Mouse (Mus musculus) CH12.LX (cell line): ENCODE measurements around the gene Serpinc1. TPM values are rescaled to one million over a fixed set of nuclear protein-coding genes. Genes with fewer than 3 reads are reported as not detected.
A peak's percentile ranks its signal among the peaks of the same experiment; 100 is the strongest.

Experiments used
- DNase-seq: peaks from one replicate; pipeline ENCODE4 v3.0.0-alpha.2; 2013; ENCODE audit errors: extremely low read depth
- H3K27ac ChIP-seq: 2 replicates; pipeline ENCODE4 v1.5.1; 2012; ENCODE audit warnings: low read depth, mild to moderate bottlenecking, control low read depth, moderate library complexity; ENCODE audit not compliant: insufficient read depth
- H3K27me3 ChIP-seq: replicated peaks from 2 replicates; pipeline ENCODE3; 2012; ENCODE audit warnings: inconsistent platforms
- H3K36me3 ChIP-seq, 2 experiments: replicated peaks in 1 of 2; 2 replicates each; pipeline versions ENCODE3 to v1.6.1; 2012; ENCODE audit warnings: inconsistent platforms in 1 of 2, low read length in 1 of 2, mild to moderate bottlenecking in 1 of 2, mixed read lengths in 1 of 2, moderate library complexity in 1 of 2; ENCODE audit not compliant: control insufficient read depth in 1 of 2, insufficient read depth in 1 of 2
- H3K4me1 ChIP-seq, 2 experiments: 2 replicates each; pipeline ENCODE4 v1.6.1; 2012; ENCODE audit warnings: inconsistent platforms in 1 of 2, moderate library complexity in 1 of 2; ENCODE audit not compliant: insufficient read depth in 2 of 2, control insufficient read depth in 1 of 2
- H3K4me2 ChIP-seq: 2 replicates; pipeline ENCODE4 v1.6.1; 2012; ENCODE audit warnings: low read depth, mild to moderate bottlenecking, control low read depth; ENCODE audit not compliant: poor library complexity, insufficient read depth, severe bottlenecking
- H3K4me3 ChIP-seq, 3 experiments: fragments of 150-350 bp in 1 of 3; sonication (generic) in 1 of 3; replicated peaks in 1 of 3; 2 replicates each; pipeline versions ENCODE3 to v1.5.1; 2011 to 2012; ENCODE audit warnings: low read depth in 2 of 3, low read length in 2 of 3, mild to moderate bottlenecking in 2 of 3, moderate library complexity in 2 of 3, control low read depth in 1 of 3, improper control_type of control experiment in 1 of 3, inconsistent platforms in 1 of 3, mixed read lengths in 1 of 3; ENCODE audit not compliant: poor library complexity in 1 of 3
- H3K79me2 ChIP-seq: replicated peaks from 2 replicates; pipeline ENCODE4 v1.6.1; 2012; ENCODE audit warnings: mild to moderate bottlenecking, moderate library complexity; ENCODE audit not compliant: control insufficient read depth, poor library complexity, insufficient read depth, severe bottlenecking; ENCODE audit errors: extremely low read depth
- H3K9ac ChIP-seq: 2 replicates; pipeline ENCODE4 v1.6.1; 2012; ENCODE audit warnings: low read depth, mild to moderate bottlenecking, control low read depth, moderate library complexity; ENCODE audit not compliant: insufficient read depth
- H3K9me3 ChIP-seq: replicated peaks from 2 replicates; pipeline ENCODE3; 2012; ENCODE audit warnings: low read length, inconsistent platforms, mixed read lengths
- BHLHE40 ChIP-seq: IDR thresholded peaks from 2 replicates; pipeline ENCODE4 v1.6.1; 2011; ENCODE audit warnings: mild to moderate bottlenecking, low read depth, low read length, improper control_type of control experiment
- CHD1 ChIP-seq: IDR thresholded peaks from 2 replicates; pipeline ENCODE4 v1.6.1; 2012; ENCODE audit warnings: low read depth, low read length, improper control_type of control experiment, inconsistent platforms
- CHD2 ChIP-seq: IDR thresholded peaks from 2 replicates; pipeline ENCODE4 v1.6.1; 2011; ENCODE audit warnings: low read length, improper control_type of control experiment
- CTCF ChIP-seq, 2 experiments: IDR thresholded peaks in 1 of 2; conservative IDR thresholded peaks in 1 of 2; 2 replicates each; pipeline ENCODE4 v1.5.1; 2011 to 2012; ENCODE audit warnings: low read depth in 2 of 2, low read length in 2 of 2, improper control_type of control experiment in 1 of 2, inconsistent platforms in 1 of 2, mild to moderate bottlenecking in 1 of 2, moderate library complexity in 1 of 2
- E2F4 ChIP-seq: IDR thresholded peaks from 2 replicates; pipeline ENCODE4 v1.6.1; 2011; ENCODE audit warnings: low read depth, low read length, improper control_type of control experiment; ENCODE audit not compliant: insufficient replicate concordance
- ETS1 ChIP-seq: conservative IDR thresholded peaks from 2 replicates; pipeline ENCODE4 v1.6.1; 2012; ENCODE audit warnings: low read depth, mild to moderate bottlenecking, inconsistent platforms, low read length, improper control_type of control experiment, moderate library complexity
- GABPA ChIP-seq: IDR thresholded peaks from 2 replicates; pipeline ENCODE4 v1.6.1; 2012; ENCODE audit warnings: low read depth, low read length, improper control_type of control experiment, inconsistent platforms; ENCODE audit not compliant: insufficient replicate concordance
- HCFC1 ChIP-seq: IDR thresholded peaks from 2 replicates; pipeline ENCODE4 v1.6.1; 2012; ENCODE audit warnings: low read depth, mild to moderate bottlenecking, inconsistent platforms, low read length, improper control_type of control experiment
- IRF4 ChIP-seq: IDR thresholded peaks from 2 replicates; pipeline ENCODE4 v1.6.1; 2014; ENCODE audit warnings: low read depth, mild to moderate bottlenecking, inconsistent platforms, low read length, improper control_type of control experiment
- JUND ChIP-seq: conservative IDR thresholded peaks from 2 replicates; pipeline ENCODE4 v1.6.1; 2011; ENCODE audit warnings: low read depth, low read length, improper control_type of control experiment
- KAT2A ChIP-seq: IDR thresholded peaks from 2 replicates; pipeline ENCODE4 v1.6.1; 2012; ENCODE audit warnings: low read length, improper control_type of control experiment, inconsistent platforms; ENCODE audit not compliant: insufficient replicate concordance
- MAX ChIP-seq: IDR thresholded peaks from 2 replicates; pipeline ENCODE4 v1.6.1; 2011; ENCODE audit warnings: low read length, improper control_type of control experiment
- MAZ ChIP-seq: IDR thresholded peaks from 2 replicates; pipeline ENCODE4 v1.6.1; 2012; ENCODE audit warnings: low read depth, mild to moderate bottlenecking, inconsistent platforms, low read length, improper control_type of control experiment, moderate library complexity
- MYC ChIP-seq: IDR thresholded peaks from 2 replicates; pipeline ENCODE4 v1.6.1; 2011; ENCODE audit warnings: low read depth, mild to moderate bottlenecking, improper control_type of control experiment, low read length
- NELFE ChIP-seq: IDR thresholded peaks from 2 replicates; pipeline ENCODE4 v1.6.1; 2011; ENCODE audit warnings: low read depth, low read length, improper control_type of control experiment
- NRF1 ChIP-seq: IDR thresholded peaks from 2 replicates; pipeline ENCODE4 v1.6.1; 2014; ENCODE audit warnings: low read depth, mild to moderate bottlenecking, inconsistent platforms, low read length, improper control_type of control experiment, moderate library complexity
- PAX5 ChIP-seq: IDR thresholded peaks from 2 replicates; pipeline ENCODE4 v1.6.1; 2012; ENCODE audit warnings: low read length, inconsistent platforms, mixed read lengths
- POLR2A ChIP-seq: IDR thresholded peaks from 2 replicates; pipeline ENCODE4 v1.6.1; 2011; ENCODE audit warnings: low read depth, mild to moderate bottlenecking, improper control_type of control experiment, low read length
- POLR2AphosphoS2 ChIP-seq: IDR thresholded peaks from 2 replicates; pipeline ENCODE4 v1.6.1; 2011; ENCODE audit warnings: low read depth, low read length, improper control_type of control experiment
- RAD21 ChIP-seq: IDR thresholded peaks from 2 replicates; pipeline ENCODE4 v1.6.1; 2011; ENCODE audit warnings: low read depth, mild to moderate bottlenecking, low read length, improper control_type of control experiment, moderate library complexity
- RCOR1 ChIP-seq: conservative IDR thresholded peaks from 2 replicates; pipeline ENCODE4 v1.6.1; 2012; ENCODE audit warnings: low read depth, mild to moderate bottlenecking, inconsistent platforms, low read length, improper control_type of control experiment
- SIN3A ChIP-seq: IDR thresholded peaks from 2 replicates; pipeline ENCODE4 v1.6.1; 2012; ENCODE audit warnings: low read length, improper control_type of control experiment, inconsistent platforms
- TBP ChIP-seq: conservative IDR thresholded peaks from 2 replicates; pipeline ENCODE4 v1.6.1; 2011; ENCODE audit warnings: low read depth, low read length, improper control_type of control experiment
- ZC3H11A ChIP-seq: IDR thresholded peaks from 2 replicates; pipeline ENCODE4 v1.6.1; 2012; ENCODE audit warnings: low read depth, mild to moderate bottlenecking, inconsistent platforms, low read length, improper control_type of control experiment
- ZMIZ1 ChIP-seq: IDR thresholded peaks from 2 replicates; pipeline ENCODE4 v1.6.1; 2012; ENCODE audit warnings: low read depth, mild to moderate bottlenecking, inconsistent platforms, low read length, improper control_type of control experiment
- dilution Hi-C: fragments of 300-500 bp; cut with MboI; formaldehyde crosslinking; loops from 2 replicates; pipeline ENCODE4 v1.14.3; 2020; ENCODE audit warnings: low sequenced_read_pairs; ENCODE audit not compliant: extremely low pct_unique_long_range_greater_than_20kb, extremely low pct_ligation_motif_present
- in situ Hi-C: fragments of 300-500 bp; cut with MboI; formaldehyde crosslinking; loops from 3 replicates; pipeline ENCODE4 v1.14.3; 2019; ENCODE audit warnings: low sequenced_read_pairs, low pct_ligation_motif_present, low pct_unique_long_range_greater_than_20kb, mixed read lengths
- polyA plus RNA-seq: library from polyadenylated mRNA; unstranded; fragments of >175 nt; gene quantifications from 2 replicates; pipeline ENCODE4 v1.2.1, GENCODE M21; 2012; ENCODE audit warnings: low read depth; ENCODE audit not compliant: insufficient read length
- total RNA-seq, 2 experiments: library from RNA; depleted of rRNA; stranded (reverse); fragments of 300-350 nt in 1 of 2; fragments of >200 nt in 1 of 2; gene quantifications; 2 replicates each; pipeline ENCODE4 v1.2.3; 2012 to 2014

The Serpinc1 gene
- total and polyA plus RNA-seq, 3 experiments: 149 to 204 (median 202) TPM

DNA sequence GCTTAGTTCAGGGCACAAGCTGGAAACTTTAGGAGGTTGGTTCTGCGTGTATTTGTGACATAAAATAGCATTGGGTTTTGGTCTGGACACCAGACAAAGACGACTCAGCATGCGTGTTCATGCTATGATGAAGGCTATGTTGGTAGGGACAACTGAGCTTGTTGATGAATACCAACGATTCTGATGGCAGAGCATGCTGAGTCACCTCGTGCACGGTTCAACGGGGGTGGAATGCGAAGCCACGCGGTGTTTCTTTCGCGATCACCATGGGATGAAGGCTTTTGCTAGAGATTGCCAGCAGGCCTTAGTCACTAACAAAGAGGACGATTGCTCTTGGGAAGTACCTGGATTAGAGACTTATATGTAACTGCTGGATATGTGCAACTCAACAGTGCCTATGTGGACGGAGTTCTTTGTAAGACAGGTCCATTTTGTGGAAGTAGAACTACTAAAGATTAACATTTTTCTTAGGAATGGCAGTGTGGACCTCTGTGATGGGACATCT, 56.9 kb downstream of the Serpinc1 start:
- Histone ChIP-seq H3K4me1 (peaks cover 0 to 44% of the 10 kb centered on the region in 2 experiments; a peak in 3 of 4 replicates), H3K79me2 (peaks cover 25% of the 10 kb centered on the region), H3K9ac (peak overlapping the region; percentile 95), H3K4me3 (peak overlapping the region; percentile 66 to 95 (median 78)), H3K27ac (peak overlapping the region; percentile 86), H3K27me3 (no peaks in the 10 kb centered on the region), H3K36me3 (peaks cover 49 to 63% of the 10 kb centered on the region in 2 experiments), H3K4me2 (peak overlapping the region; percentile 97), H3K9me3 (no peaks in the 10 kb centered on the region)
- TF ChIP-seq HCFC1 (peak; percentile 10; the same call in 1 of the 2 replicates), MAX (peak; percentile 84; the same call in 1 of the 2 replicates), SIN3A (0 out of 2 replicates have a peak, but pooled peaks have one; percentile 6), POLR2AphosphoS2 (peak; percentile 46), NRF1 (no peak; the same call in 1 of the 2 replicates), CHD2 (peak; percentile 42; the same call in 1 of the 2 replicates), ZMIZ1 (no peak; the same call in 1 of the 2 replicates), RAD21 (no peak), KAT2A (0 out of 2 replicates have a peak, but pooled peaks have one; percentile 5), TBP (no peak), MYC (peak; percentile 87), RCOR1 (0 out of 2 replicates have a peak, but pooled peaks have one; percentile 32), GABPA (no peak), E2F4 (no peak), POLR2A (peak; percentile 82), IRF4 (no peak), CHD1 (peak; percentile 96), NELFE (no peak), ETS1 (peak; percentile 4; the same call in 1 of the 2 replicates)
- in situ Hi-C loops (no loop called here), dilution Hi-C loops (no loop called here)
- DNase-seq: peak; percentile 62

- H3K36me3 ChIP-seq: peaks cover 49 to 62% of the 10 kb centered on the region in 2 experiments
- peaks cover 0 to 42% of the 10 kb centered on the region in 2 experiments; a peak in 3 of 4 replicates for H3K4me1 ChIP-seq
- dilution Hi-C loops: no loop called here
- no peaks in the 10 kb centered on the region for H3K27me3 ChIP-seq
- in situ Hi-C loops: no loop called here
- no peaks in the 10 kb centered on the region for H3K9me3 ChIP-seq
- H3K9ac ChIP-seq: peak overlapping the region; percentile 95
- H3K27ac ChIP-seq: peak overlapping the region; percentile 86
- no peak for TF ChIP-seq HCFC1
- TF ChIP-seq ZC3H11A: no peak
- TF ChIP-seq CHD2: 0 out of 2 replicates have a peak, but pooled peaks have one; percentile 4
- TF ChIP-seq SIN3A: 0 out of 2 replicates have a peak, but pooled peaks have one; percentile 9
- no peak for TF ChIP-seq NELFE
- peak; percentile 6; the same call in 1 of the 2 replicates for TF ChIP-seq BHLHE40
- TF ChIP-seq TBP: peak; percentile 15; the same call in 1 of the 2 replicates
- TF ChIP-seq KAT2A: 0 out of 2 replicates have a peak, but pooled peaks have one; percentile 36
- no peak for TF ChIP-seq CTCF (conservative IDR thresholded peaks at IDR 0.05 in 1 of 2, IDR thresholded peaks at IDR 0.05 in 1 of 2; ENCODE audit: low read depth in 2 of 2, low read length in 2 of 2)
- no peak for TF ChIP-seq PAX5
- 0 out of 2 replicates have a peak, but pooled peaks have one; percentile 54 for TF ChIP-seq JUND
- 0 out of 2 replicates have a peak, but pooled peaks have one; percentile 6 for TF ChIP-seq MAZ
- peak; percentile 68 for DNase-seq
- H3K4me2 ChIP-seq: peak overlapping the region; percentile 97
- peaks cover 25% of the 10 kb centered on the region for H3K79me2 ChIP-seq
- H3K4me3 ChIP-seq: peak overlapping the region; percentile 66 to 95 (median 78)
Measured at GRCm38 (mm10) chr1:161035786-161036404, 57.5 kb downstream of the Serpinc1 start.
